Mouse (Mus musculus) frontal cortex, adult (tissue): ENCODE results near the gene Appl2.
A peak's percentile ranks its signal among the peaks of the same experiment; 100 is the strongest.

ENCODE experiments used
- ATAC-seq: cut with Nextera tagmentation; 2 replicates; pipeline ENCODE4 v1.9.2; 2017; ENCODE audit warnings: mild to moderate bottlenecking, moderate library complexity, mixed read lengths; ENCODE audit not compliant: low TSS enrichment

The Appl2 gene

GRCm38 (mm10) chr10:83631775-83632174 lies 16.8 kb downstream of the Appl2 start:
- ATAC-seq = no peak

DNA sequence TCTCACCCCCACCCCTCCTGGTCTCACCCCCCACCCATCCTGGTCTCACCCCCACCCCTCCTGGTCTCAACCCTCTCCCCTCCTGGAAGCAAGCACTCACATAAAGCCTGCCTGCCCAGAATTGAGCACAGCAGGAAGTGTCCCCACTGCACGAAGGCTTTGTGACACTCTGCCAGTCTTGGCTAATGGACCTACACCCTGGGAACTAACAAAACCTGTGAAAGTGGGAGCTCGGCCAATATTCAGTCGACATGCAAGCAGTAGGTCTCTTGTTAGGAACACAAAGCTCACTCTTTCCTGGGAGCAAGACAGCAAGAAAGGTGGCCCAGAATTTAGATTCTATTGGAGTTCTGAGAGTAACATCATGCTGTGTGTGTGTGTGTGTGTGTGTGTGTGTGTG lies 17.6 kb downstream of the Appl2 start:
- no peak for ATAC-seq

DNA sequence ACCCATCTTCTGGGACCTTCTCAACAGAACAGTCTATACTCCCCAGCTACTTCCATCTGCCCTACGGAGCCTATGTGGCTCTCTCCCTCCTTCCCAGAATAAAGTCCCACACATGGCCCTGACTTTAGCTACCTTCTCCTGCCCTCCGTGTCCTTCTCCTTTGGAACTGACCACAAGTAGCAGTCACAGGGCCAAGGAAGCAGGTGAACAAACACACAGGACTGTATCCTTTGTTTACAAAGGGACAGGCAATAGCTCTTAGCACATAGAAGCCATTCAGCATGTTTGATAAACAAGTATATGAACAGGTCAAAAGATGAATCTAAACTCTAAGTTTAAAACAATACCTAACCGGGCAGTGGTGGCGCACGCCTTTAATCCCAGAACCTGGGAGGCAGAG lies 18.7 kb downstream of the Appl2 start:
- no peak for ATAC-seq

- ATAC-seq = no peak
Observed at GRCm38 (mm10) chr10:83629190-83629781, 19.3 kb downstream of the Appl2 start.

DNA sequence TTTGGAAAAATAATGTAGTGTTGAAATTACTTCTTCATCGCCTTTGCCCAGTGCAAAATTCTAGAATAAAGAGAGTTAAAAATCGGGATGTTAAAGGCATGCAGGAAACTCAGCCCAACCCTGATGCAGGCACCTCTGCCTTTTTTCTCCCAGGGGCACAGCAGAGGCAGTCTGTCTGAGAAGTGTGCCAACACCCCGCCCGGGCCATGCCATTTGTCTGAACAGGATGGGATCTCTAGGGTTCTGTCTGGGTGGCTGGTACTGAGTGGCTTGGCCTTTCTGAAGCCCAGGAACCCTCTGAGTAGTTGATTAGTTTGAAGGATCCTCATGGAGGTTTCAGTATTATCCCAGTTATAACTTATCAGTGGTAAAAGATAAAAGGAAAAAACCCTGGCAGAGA lies 20.3 kb downstream of the Appl2 start:
- no peak for ATAC-seq

DNA sequence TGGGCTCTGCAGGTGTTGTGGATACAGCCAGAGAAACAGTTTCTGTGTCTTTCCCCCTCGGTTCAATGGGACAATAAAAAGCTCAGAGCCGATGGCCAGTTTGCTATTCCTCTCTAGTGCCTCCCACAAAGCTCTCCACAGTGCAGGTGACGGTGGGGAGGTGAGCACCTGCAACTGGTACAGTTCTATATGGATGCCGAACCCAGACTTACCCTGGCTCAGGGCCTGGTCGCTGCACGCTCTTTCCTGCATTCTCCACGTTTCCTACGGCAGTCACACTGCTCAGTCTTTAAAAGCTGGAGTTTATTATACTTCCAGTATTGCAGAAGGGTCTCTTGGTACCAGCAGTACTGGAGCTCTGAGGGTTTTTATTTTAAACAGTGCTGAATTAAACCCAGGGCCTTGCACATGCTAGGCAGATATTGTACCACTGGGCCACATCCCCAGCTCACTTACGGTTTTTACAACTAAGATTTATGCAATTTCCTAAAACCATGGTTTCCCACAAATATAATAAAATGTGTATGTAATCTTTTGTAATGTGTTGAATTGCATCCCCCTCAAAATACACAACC lies 21.3 kb downstream of the Appl2 start:
- ATAC-seq = no peak

DNA sequence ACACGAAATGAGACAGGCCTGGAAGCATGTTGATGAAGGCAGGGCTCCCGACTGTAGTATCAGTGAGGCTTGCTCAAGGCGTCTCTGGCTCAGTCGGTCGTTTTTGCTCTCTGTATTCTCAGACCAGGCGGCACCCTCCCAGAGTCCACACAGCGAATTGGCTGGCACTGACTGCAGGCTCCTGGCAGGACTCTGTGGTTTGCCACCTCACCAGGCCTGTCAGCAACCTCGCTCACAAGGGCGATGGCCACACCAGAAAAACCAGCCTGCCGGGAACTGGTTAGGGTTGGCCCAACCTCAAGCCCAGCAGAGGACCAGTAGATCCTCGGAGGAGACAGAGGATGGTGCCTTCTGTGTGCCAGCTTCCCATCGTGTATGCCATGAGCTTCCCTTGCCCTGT lies 23.7 kb downstream of the Appl2 start:
- no peak for ATAC-seq

GRCm38 (mm10) chr10:83624065-83624464 lies 24.5 kb downstream of the Appl2 start:
- ATAC-seq = no peak

DNA sequence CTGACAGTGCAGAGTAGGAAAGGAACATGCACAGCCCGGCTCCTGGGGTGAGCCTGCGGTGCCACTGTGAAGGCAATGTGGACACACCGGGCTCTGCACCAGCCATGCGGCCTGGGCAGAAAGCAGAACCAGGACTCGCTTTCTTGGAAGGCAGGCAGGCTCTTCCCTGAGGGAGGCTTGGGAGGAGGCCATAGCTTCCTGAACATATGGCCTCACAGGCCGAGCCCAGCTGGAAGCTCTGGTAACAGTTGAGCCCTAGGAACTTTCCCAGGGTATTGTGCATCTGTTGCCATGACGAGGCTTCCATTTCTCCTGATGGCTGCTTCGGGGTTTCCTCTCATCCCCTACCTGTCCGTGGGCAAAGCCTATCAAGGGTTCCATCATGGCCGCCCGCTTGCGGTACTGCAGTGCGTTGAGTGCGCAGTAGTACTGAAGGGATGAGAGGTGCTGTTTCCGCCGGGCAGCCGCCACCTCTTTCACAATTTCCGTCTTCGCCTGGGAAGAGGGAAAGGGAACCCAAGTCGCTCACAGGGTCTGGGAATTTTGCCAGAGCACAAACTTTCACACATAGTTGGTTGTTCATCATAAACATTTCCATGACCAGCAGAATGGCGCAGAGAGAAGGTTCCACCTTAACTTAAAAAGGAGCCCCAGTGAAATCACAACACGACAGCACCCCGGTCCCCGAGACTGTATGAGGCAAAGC lies 28.0 kb downstream of the Appl2 start:
- ATAC-seq = no peak

DNA sequence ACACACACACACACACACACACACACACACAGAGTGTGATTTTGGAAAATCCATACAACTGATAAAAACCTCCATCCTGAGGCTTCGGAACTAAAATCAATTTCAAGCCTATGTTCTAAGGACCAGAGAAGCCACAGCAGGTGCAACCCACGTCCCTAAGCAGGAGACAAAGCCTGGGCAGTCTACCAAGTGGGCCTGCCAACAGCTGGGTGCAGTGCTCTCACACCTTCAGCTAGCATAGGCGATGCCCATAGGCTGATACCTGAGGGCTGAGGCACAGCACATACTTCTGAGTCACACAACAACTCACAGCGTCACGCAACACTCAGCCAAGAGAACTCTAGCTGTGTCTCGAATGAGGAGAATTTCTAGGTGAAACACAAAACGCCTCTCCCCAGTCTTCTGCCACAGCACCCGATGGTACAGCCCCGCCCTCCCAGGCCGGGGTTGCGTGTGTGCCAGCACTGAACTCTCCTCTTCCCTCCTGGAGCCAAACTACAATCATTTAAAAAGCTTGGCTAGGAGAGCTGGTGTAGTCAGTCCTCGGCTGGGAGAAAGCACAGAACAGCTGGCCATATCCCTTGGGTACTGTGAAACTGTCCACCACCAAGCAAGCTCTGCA lies 29.6 kb downstream of the Appl2 start:
- ATAC-seq = peak; percentile 81

- no peak for ATAC-seq
Observed at GRCm38 (mm10) chr10:83617366-83617765, 31.2 kb downstream of the Appl2 start.

DNA sequence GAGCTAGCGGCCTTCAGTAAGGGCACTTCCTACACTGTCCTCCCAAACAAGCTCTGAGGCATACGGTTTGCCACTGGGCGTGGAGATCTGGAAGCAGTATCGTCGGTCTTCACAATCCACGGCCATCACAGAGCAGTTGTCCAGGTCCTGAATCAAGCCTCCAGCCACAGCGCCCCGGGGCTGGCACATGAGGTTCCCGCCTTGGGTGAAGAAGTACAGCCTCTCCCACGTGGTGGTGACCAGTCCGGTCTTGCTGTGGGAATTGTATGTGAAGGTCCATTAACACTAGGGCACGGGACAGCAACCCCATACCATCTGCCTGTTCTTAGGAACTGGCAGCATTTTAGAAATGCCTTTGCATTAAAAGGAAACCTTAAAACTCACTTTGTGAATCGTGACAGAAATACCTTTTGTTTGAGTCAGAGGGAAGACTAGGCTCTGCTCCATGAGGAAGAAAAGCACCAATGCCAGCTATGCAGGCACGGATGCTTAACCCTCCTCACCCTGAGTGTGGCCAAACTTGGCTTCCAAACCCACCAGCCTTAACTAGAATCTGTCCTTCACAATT lies 35.8 kb downstream of the Appl2 start:
- no peak for ATAC-seq

GRCm38 (mm10) chr10:83611863-83612262 lies 36.7 kb downstream of the Appl2 start:
- ATAC-seq = no peak

GRCm38 (mm10) chr10:83610518-83610917 lies 38.0 kb downstream of the Appl2 start:
- ATAC-seq = no peak

DNA sequence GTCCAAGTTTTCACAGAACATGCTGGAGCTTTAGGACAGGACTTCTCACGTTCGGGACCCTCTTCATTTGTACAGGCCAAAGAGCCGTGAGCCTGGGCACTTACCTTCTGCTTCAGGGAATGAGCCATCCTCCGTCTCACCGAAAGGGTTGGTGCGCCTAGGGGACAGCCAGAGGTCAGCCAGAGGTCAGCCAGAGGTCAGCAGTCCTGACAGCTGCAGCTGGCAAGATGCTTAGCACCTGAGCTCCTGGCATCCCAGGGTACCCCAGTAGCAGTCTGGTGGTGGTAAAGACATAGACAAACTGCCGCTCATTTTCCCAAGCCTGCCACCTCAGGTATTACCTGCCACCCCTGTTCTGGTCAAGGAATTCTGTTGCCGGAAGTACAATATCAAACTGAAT lies 39.9 kb downstream of the Appl2 start:
- no peak for ATAC-seq

GRCm38 (mm10) chr10:83607111-83607510 lies 41.4 kb downstream of the Appl2 start:
- ATAC-seq = no peak

DNA sequence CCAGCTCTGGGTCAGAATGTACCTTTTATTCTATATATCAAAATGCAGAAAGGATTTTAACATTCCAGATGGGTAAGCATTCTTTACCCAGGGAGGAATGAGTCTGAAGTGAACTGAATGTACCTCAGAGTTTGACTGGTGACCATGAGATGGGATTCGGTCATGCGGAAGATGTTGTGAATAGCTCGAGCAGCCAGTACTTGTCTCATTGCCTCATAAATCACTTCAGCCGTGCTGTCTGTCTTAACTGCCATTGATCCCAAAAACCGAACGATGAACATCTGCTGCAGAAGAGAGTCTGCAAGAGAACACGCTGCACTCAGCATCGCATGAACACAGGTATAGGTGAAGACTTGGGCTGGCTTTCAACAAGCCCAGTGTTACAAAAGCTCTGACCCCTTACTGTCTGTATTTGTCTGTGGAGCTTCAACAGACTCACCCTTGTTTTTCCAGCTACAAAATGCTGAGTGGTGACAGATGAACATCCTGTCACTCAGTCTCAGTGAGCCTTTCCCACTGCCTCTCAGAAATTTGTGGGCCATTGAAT lies 42.8 kb downstream of the Appl2 start:
- no peak for ATAC-seq

DNA sequence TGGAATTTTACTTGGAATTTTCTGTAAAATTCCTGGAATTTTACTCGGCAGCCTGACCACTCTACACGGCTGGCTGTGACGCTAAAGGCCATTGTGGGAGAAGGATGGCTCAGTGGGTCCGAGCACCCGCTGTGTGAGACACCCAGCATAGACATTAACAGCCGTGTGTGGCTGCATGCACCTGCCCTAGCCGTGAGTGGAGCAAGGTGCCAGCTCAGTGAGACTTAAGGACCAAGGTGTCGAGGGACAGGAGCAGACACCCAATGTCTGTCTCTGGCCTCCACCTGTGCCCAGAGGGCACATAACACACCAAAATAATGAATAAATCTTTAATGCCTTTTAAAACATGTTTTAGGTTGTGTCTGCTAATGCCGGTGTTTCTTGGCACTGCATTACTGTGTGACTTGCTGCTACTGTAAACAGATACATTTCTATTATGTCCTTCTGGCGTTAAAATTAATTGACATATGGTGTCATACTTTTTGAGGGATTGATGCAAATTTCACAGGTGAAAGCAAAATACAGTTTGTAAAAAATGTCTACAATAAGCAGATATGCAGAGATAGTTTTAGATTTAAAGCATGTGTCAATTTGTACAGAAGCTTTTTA lies 44.5 kb downstream of the Appl2 start:
- ATAC-seq = no peak

DNA sequence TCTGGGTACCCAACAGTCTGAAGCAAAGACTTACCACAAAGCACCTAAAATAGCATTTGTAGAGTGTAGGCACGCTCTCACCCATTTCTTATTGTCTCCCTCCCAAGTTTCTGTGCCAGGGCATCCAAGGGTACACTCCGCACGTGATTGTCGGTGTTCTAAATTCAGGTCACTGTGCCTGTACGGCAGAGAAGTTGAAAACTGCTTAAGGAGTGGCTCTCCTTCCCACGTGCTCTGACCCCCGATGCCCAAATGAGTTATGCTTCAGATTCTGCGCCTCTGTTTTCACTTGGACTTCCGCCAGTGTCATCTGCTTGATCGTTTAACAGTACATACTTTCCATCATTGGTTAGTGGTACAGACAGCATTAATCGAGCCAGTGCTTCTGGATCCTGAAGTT lies 47.9 kb downstream of the Appl2 start:
- ATAC-seq = peak; percentile 62; the same call in 1 of the 2 replicates

- 0 out of 2 replicates have a peak, but pooled peaks have one; percentile 52 for ATAC-seq
Observed at GRCm38 (mm10) chr10:83594526-83594925, 54.0 kb downstream of the Appl2 start.

GRCm38 (mm10) chr10:83592616-83593015 lies 55.9 kb downstream of the Appl2 start:
- no peak for ATAC-seq

- ATAC-seq = 0 out of 2 replicates have a peak, but pooled peaks have one; percentile 20
Observed at GRCm38 (mm10) chr10:83590801-83591200, 57.7 kb downstream of the Appl2 start.
